Mouse (Mus musculus) regulatory T cell (primary cell): ENCODE data around the gene Cc2d2a.

Experiments
- in situ Hi-C: fragments of 300-600 bp; cut with MboI, MseI; formaldehyde crosslinking; loops from one replicate; pipeline ENCODE4 v1.15.1; 2025; ENCODE audit warnings: high pct_unique_total_duplicates

Cc2d2a gene

GRCm38 (mm10) chr5:43661997-43662961 lies at the start of gene Cc2d2a:
Gene Cc2d2a, plus strand, starts transcription at chr5:43662346.
- in situ Hi-C loops, result no loop called here

GRCm38 (mm10) chr5:43621575-43622299 lies 40.4 kb upstream of the Cc2d2a start:
- in situ Hi-C loops, result loop anchor here (10.0 kb wide), 1 partner anchor 1697 kb away; no protein-coding TSS in a partner anchor

GRCm38 (mm10) chr5:43625407-43625806 lies 36.7 kb upstream of the Cc2d2a start:
- in situ Hi-C loops, result loop anchor here (10.0 kb wide), 1 partner anchor 1701 kb away; no protein-coding TSS in a partner anchor

GRCm38 (mm10) chr5:43634071-43634601 lies 28.0 kb upstream of the Cc2d2a start:
- in situ Hi-C loops, result loop anchor here (5.0 kb wide), 1 partner anchor 212 kb away; no protein-coding TSS in a partner anchor

- in situ Hi-C loops, result loop anchor here (5.0 kb wide), 1 partner anchor 212 kb away; no protein-coding TSS in a partner anchor
Measured at GRCm38 (mm10) chr5:43634602-43635081, 27.5 kb upstream of the Cc2d2a start.

- in situ Hi-C loops, result no loop called here
Measured at GRCm38 (mm10) chr5:43645020-43645419, 17.1 kb upstream of the Cc2d2a start.

- in situ Hi-C loops, result no loop called here
Measured at GRCm38 (mm10) chr5:43647098-43647774, 14.9 kb upstream of the Cc2d2a start.

GRCm38 (mm10) chr5:43661498-43661897 lies 648 bp upstream of the Cc2d2a start:
- in situ Hi-C loops, result no loop called here

- in situ Hi-C loops, result no loop called here
Measured at GRCm38 (mm10) chr5:43663531-43663930, 1.4 kb downstream of the Cc2d2a start.

- in situ Hi-C loops, result no loop called here
Measured at GRCm38 (mm10) chr5:43665144-43665543, 3.0 kb downstream of the Cc2d2a start.

- in situ Hi-C loops, result no loop called here
Measured at GRCm38 (mm10) chr5:43669118-43669645, 7.0 kb downstream of the Cc2d2a start.

GRCm38 (mm10) chr5:43672177-43672911 lies 10.2 kb downstream of the Cc2d2a start:
- in situ Hi-C loops, result no loop called here

- in situ Hi-C loops, result no loop called here
Measured at GRCm38 (mm10) chr5:43673083-43673482, 10.9 kb downstream of the Cc2d2a start.

- in situ Hi-C loops, result no loop called here
Measured at GRCm38 (mm10) chr5:43685466-43685865, 23.3 kb downstream of the Cc2d2a start.

GRCm38 (mm10) chr5:43692489-43692888 lies 30.3 kb downstream of the Cc2d2a start:
- in situ Hi-C loops, result no loop called here

- in situ Hi-C loops, result no loop called here
Measured at GRCm38 (mm10) chr5:43697133-43697532, 35.0 kb downstream of the Cc2d2a start.

GRCm38 (mm10) chr5:43699240-43699639 lies 37.1 kb downstream of the Cc2d2a start:
- in situ Hi-C loops, result no loop called here

GRCm38 (mm10) chr5:43721538-43722451 lies 59.6 kb downstream of the Cc2d2a start:
- in situ Hi-C loops, result no loop called here

- in situ Hi-C loops, result no loop called here
Measured at GRCm38 (mm10) chr5:43722452-43722783, 60.3 kb downstream of the Cc2d2a start.
